Mouse (Mus musculus): ENCODE data around the gene Ccn6. TPM values are rescaled to one million over a fixed set of nuclear protein-coding genes. Genes with fewer than 3 reads are reported as not detected.

Gene Ccn6
- total and polyA plus RNA-seq, 2 experiments from 2014 or later, result 0.37 to 0.93 TPM

- H3K9ac ChIP-seq (replicated peaks; ENCODE audit: low read length, poor library complexity, severe bottlenecking), result no peak overlapping the region
- TF ChIP-seq CTCF (IDR thresholded peaks at IDR 0.05), result no peak
These were observed 29.1 kb upstream of the Ccn6 start for GRCm38 (mm10) chr10:39192673-39193072.

GRCm38 (mm10) chr10:39185545-39185906 lies 21.9 kb upstream of the Ccn6 start:
- DNase-seq (ENCODE audit: low spot score) (no peak), ATAC-seq (ENCODE audit: low FRiP score) (no peak)
- no peak for TF ChIP-seq CTCF (IDR thresholded peaks at IDR 0.05)
- WGBS, result 76% methylated on average over 4 of the region's 4 CpGs
- H3K4me3 ChIP-seq (ENCODE audit: low read depth, low read length), result no peak overlapping the region
- H3K4me2 ChIP-seq (ENCODE audit: low read depth, low read length, poor library complexity, severe bottlenecking), result no peak overlapping the region
- no peaks in the 10 kb centered on the region for H3K4me1 ChIP-seq (ENCODE audit: insufficient read depth, low read length)
- no peak overlapping the region for H3K27ac ChIP-seq (ENCODE audit: low read depth, low read length)
- no peaks in the 10 kb centered on the region for H3K36me3 ChIP-seq (ENCODE audit: insufficient read depth, low read length)
- H3K27me3 ChIP-seq (ENCODE audit: insufficient read depth, low read length), result no peaks in the 10 kb centered on the region
- H3K9ac ChIP-seq (replicated peaks; ENCODE audit: low read length, poor library complexity, severe bottlenecking), result no peak overlapping the region
- H3K9me3 ChIP-seq (ENCODE audit: low read length), result no peaks in the 10 kb centered on the region

More at GRCm38 (mm10) chr10:39192673-39193072, 29.1 kb upstream of the Ccn6 start:
- Histone ChIP-seq H3K4me2 (ENCODE audit: low read depth, low read length, poor library complexity, severe bottlenecking) (no peak overlapping the region), H3K4me3 (ENCODE audit: low read depth, low read length) (no peak overlapping the region), H3K36me3 (ENCODE audit: insufficient read depth, low read length) (no peaks in the 10 kb centered on the region), H3K27ac (ENCODE audit: low read depth, low read length) (no peak overlapping the region), H3K27me3 (ENCODE audit: insufficient read depth, low read length) (no peaks in the 10 kb centered on the region), H3K4me1 (ENCODE audit: insufficient read depth, low read length) (no peaks in the 10 kb centered on the region), H3K9me3 (ENCODE audit: low read length) (no peaks in the 10 kb centered on the region)
- 94% methylated on average over 3 of the region's 3 CpGs for WGBS
- DNase-seq (ENCODE audit: low spot score), result no peak
- no peak for ATAC-seq (ENCODE audit: low FRiP score)

- no peaks in the 10 kb centered on the region for H3K4me1 ChIP-seq (ENCODE audit: insufficient read depth, low read length)
- no peak for TF ChIP-seq CTCF (IDR thresholded peaks at IDR 0.05)
- H3K36me3 ChIP-seq (ENCODE audit: insufficient read depth, low read length), result no peaks in the 10 kb centered on the region
- H3K9me3 ChIP-seq (ENCODE audit: low read length), result no peaks in the 10 kb centered on the region
- H3K4me3 ChIP-seq (ENCODE audit: low read depth, low read length), result no peak overlapping the region
- H3K27me3 ChIP-seq (ENCODE audit: insufficient read depth, low read length), result no peaks in the 10 kb centered on the region
- DNase-seq (ENCODE audit: low spot score) (peak; percentile 44), ATAC-seq (ENCODE audit: low FRiP score) (peak; percentile 44; the same call in 1 of the 2 replicates)
- no peak overlapping the region for H3K4me2 ChIP-seq (ENCODE audit: low read depth, low read length, poor library complexity, severe bottlenecking)
- no peak overlapping the region for H3K27ac ChIP-seq (ENCODE audit: low read depth, low read length)
- WGBS, result 79% methylated on average over 8 of the region's 8 CpGs
- H3K9ac ChIP-seq (replicated peaks; ENCODE audit: low read length, poor library complexity, severe bottlenecking), result no peak overlapping the region
These were observed 21.4 kb upstream of the Ccn6 start for GRCm38 (mm10) chr10:39184864-39185544.

GRCm38 (mm10) chr10:39176981-39177380 lies 13.4 kb upstream of the Ccn6 start:
- Histone ChIP-seq H3K27me3 (ENCODE audit: insufficient read depth, low read length) (no peaks in the 10 kb centered on the region), H3K4me2 (ENCODE audit: low read depth, low read length, poor library complexity, severe bottlenecking) (no peak overlapping the region), H3K27ac (ENCODE audit: low read depth, low read length) (no peak overlapping the region), H3K9ac (replicated peaks; ENCODE audit: low read length, poor library complexity, severe bottlenecking) (no peak overlapping the region), H3K4me1 (ENCODE audit: insufficient read depth, low read length) (no peaks in the 10 kb centered on the region), H3K9me3 (ENCODE audit: low read length) (0 out of 2 replicates have a peak, but pooled peaks cover 3% of the 10 kb centered on the region), H3K4me3 (ENCODE audit: low read depth, low read length) (no peak overlapping the region), H3K36me3 (ENCODE audit: insufficient read depth, low read length) (no peaks in the 10 kb centered on the region)
- 86% methylated on average over 5 of the region's 5 CpGs for WGBS
- no peak for ATAC-seq (ENCODE audit: low FRiP score)
- TF ChIP-seq CTCF (IDR thresholded peaks at IDR 0.05), result no peak
- no peak for DNase-seq (ENCODE audit: low spot score)

- WGBS, result 43% methylated on average over 13 of the region's 13 CpGs
- Histone ChIP-seq H3K27me3 (ENCODE audit: insufficient read depth, low read length) (no peaks in the 10 kb centered on the region), H3K27ac (ENCODE audit: low read depth, low read length) (peak overlapping the region; percentile 99; the same call in 1 of the 2 replicates), H3K4me1 (ENCODE audit: insufficient read depth, low read length) (peaks cover 5% of the 10 kb centered on the region), H3K36me3 (ENCODE audit: insufficient read depth, low read length) (no peaks in the 10 kb centered on the region), H3K9ac (replicated peaks; ENCODE audit: low read length, poor library complexity, severe bottlenecking) (no peak overlapping the region), H3K4me3 (ENCODE audit: low read depth, low read length) (no peak overlapping the region), H3K9me3 (ENCODE audit: low read length) (0 out of 2 replicates have a peak, but pooled peaks cover 3% of the 10 kb centered on the region), H3K4me2 (ENCODE audit: low read depth, low read length, poor library complexity, severe bottlenecking) (peak overlapping the region; percentile 63; the same call in 1 of the 2 replicates)
- ATAC-seq (ENCODE audit: low FRiP score) (no peak), DNase-seq (ENCODE audit: low spot score) (peak; percentile 67)
- no peak for TF ChIP-seq CTCF (IDR thresholded peaks at IDR 0.05)
These were observed 9.5 kb upstream of the Ccn6 start for GRCm38 (mm10) chr10:39173077-39173476.

- ATAC-seq (ENCODE audit: low FRiP score) (no peak), DNase-seq (ENCODE audit: low spot score) (no peak)
- Histone ChIP-seq H3K4me1 (ENCODE audit: insufficient read depth, low read length) (peaks cover 5% of the 10 kb centered on the region), H3K36me3 (ENCODE audit: insufficient read depth, low read length) (no peaks in the 10 kb centered on the region), H3K4me3 (ENCODE audit: low read depth, low read length) (no peak overlapping the region), H3K9me3 (ENCODE audit: low read length) (no peaks in the 10 kb centered on the region), H3K27ac (ENCODE audit: low read depth, low read length) (peak overlapping the region; percentile 99), H3K9ac (replicated peaks; ENCODE audit: low read length, poor library complexity, severe bottlenecking) (no peak overlapping the region), H3K27me3 (ENCODE audit: insufficient read depth, low read length) (no peaks in the 10 kb centered on the region), H3K4me2 (ENCODE audit: low read depth, low read length, poor library complexity, severe bottlenecking) (peak overlapping the region; percentile 63; the same call in 1 of the 2 replicates)
- 73% methylated on average over 6 of the region's 6 CpGs for WGBS
- TF ChIP-seq CTCF (IDR thresholded peaks at IDR 0.05), result no peak
These were observed 8.9 kb upstream of the Ccn6 start for GRCm38 (mm10) chr10:39172540-39172931.

All from midbrain, postnatal 0 days (tissue).